Mouse (Mus musculus): ENCODE measurements around the gene Grasp.

- no peak for TF ChIP-seq GATA1 (IDR thresholded peaks at IDR 0.05; ENCODE audit: borderline replicate concordance, low read length)
- TF ChIP-seq CTCF (IDR thresholded peaks at IDR 0.05; ENCODE audit: low read depth, low read length): no peak
Measured at GRCm38 (mm10) chr15:101194951-101195823, 28.8 kb upstream of the Grasp start.
